Mouse (Mus musculus) stomach, embryonic 16.5 days (tissue): ENCODE data around the gene Itgb3bp. TPM values are rescaled to one million over a fixed set of nuclear protein-coding genes. Genes with fewer than 3 reads are reported as not detected.
A peak's percentile ranks its signal among the peaks of the same experiment; 100 is the strongest.

ENCODE experiments used
- ATAC-seq: fragments of 200-750 bp; cut with Nextera tagmentation; 2 replicates; pipeline ENCODE4 v1.8.0; 2017; ENCODE audit warnings: moderate number of reproducible peaks, moderate TSS enrichment; ENCODE audit not compliant: insufficient read depth, low FRiP score
- H3K27ac ChIP-seq: fragments of 300-500 bp; sonication (generic); 2 replicates; pipeline ENCODE4 v1.5.1; 2014; ENCODE audit warnings: low read length
- H3K27me3 ChIP-seq: fragments of 300-500 bp; sonication (generic); 2 replicates; pipeline ENCODE4 v1.6.1; 2014; ENCODE audit warnings: low read length, control low read depth, mixed read lengths; ENCODE audit not compliant: control insufficient read depth, insufficient read depth
- H3K36me3 ChIP-seq: fragments of 300-500 bp; sonication (generic); 2 replicates; pipeline ENCODE4 v1.6.1; 2014; ENCODE audit warnings: low read length; ENCODE audit not compliant: control insufficient read depth, insufficient read depth
- H3K4me1 ChIP-seq: fragments of 300-500 bp; sonication (generic); 2 replicates; pipeline ENCODE4 v1.6.1; 2014; ENCODE audit warnings: low read length, control low read depth, mixed read lengths; ENCODE audit not compliant: control insufficient read depth, insufficient read depth
- H3K4me2 ChIP-seq: fragments of 300-500 bp; sonication (generic); 2 replicates; pipeline ENCODE4 v1.6.1; 2014; ENCODE audit warnings: low read depth, low read length, mixed read lengths
- H3K4me3 ChIP-seq: fragments of 300-500 bp; sonication (generic); replicated peaks from 2 replicates; pipeline ENCODE4 v1.5.1; 2014; ENCODE audit warnings: mild to moderate bottlenecking, low read length
- H3K9ac ChIP-seq: fragments of 300-500 bp; sonication (generic); 2 replicates; pipeline ENCODE4 v1.6.1; 2014; ENCODE audit warnings: low read length
- H3K9me3 ChIP-seq: fragments of 300-500 bp; sonication (generic); replicated peaks from 2 replicates; pipeline ENCODE4 v1.6.1; 2016; ENCODE audit warnings: low read length, control low read depth; ENCODE audit not compliant: control insufficient read depth
- WGBS: fragments of 180-500 bp; shearing (Covaris S2); extraction: QIAGEN DNeasy Blood & Tissue Kit; methylation state at CpG from one replicate; pipeline ENCODE4 v1.1.7; 2014; 5-methylcytosine and 5-hydroxymethylcytosine counted together
- polyA plus RNA-seq: library from polyadenylated mRNA; unstranded; fragments of >200 nt; fragmentation: Nextera tagmentation; extraction: Ambion mirVana; gene quantifications from 2 replicates; pipeline ENCODE4 v1.2.1, GENCODE M21; 2015

Gene Itgb3bp
- polyA plus RNA-seq, 1 experiment from 2014 or later, result 33.6 TPM

DNA sequence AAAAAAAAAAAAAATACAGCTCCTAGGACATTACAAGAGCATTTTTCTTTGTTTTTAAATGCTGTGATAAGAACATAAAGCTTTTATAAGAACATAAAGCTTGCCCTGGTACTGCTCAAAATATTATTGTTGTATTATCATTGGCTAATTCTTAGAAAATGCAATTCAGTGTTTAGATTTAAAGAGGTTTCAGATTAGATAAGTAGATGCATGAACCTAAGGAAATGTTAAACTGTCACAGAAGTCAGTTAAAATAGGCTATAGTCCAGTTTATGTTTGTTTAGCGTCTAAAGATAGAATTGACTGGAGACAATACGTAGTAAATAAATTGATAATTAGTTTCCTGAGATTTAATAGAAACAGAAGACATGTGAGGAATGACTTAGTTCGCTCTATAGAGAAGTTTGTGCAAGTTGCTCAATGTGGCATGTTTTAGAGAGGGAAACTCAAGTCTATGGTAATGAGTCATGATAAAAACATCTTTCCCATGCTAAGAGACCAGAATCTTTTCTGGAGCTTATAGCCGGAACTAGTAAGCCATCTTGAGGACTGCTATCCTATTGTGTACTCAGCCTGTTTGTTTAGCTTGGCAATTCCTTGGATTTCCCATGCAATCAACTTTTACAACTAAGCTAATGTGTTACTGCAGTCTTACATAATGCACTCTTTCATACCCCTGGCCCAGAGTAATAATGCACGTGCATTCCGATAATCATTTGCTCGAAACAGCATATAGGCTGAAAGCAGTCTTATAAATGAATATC, 112.7 kb downstream of the Itgb3bp start:
- WGBS, result 81% methylated on average over 7 of the region's 7 CpGs
- no peak overlapping the region for H3K27ac ChIP-seq
- no peaks in the 10 kb centered on the region for H3K36me3 ChIP-seq
- no peak overlapping the region for H3K9ac ChIP-seq
- H3K27me3 ChIP-seq, result no peaks in the 10 kb centered on the region
- no peaks in the 10 kb centered on the region for H3K4me1 ChIP-seq
- no peak overlapping the region for H3K4me3 ChIP-seq
- no peak overlapping the region for H3K4me2 ChIP-seq
- no peaks in the 10 kb centered on the region for H3K9me3 ChIP-seq
- ATAC-seq, result no peak

DNA sequence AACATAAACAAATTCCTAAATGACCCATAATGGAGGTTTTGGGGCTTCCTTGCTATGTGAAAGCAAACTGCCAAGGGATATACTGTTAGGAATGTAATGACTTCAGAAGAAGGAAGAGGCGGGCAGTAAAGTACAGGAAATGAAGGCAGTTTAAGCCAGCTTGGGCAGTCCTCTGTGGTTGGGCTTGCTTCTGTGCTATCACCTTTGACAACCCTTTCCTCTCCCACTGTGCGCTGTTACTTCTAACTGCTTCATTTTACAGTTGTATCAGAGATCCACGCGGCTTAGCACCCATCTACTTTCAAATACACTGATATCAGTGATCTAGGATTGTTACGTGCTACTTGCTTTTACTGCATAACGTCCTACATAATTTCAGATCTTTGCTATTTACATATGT, 137.2 kb downstream of the Itgb3bp start:
- H3K9me3 ChIP-seq, result no peaks in the 10 kb centered on the region
- no peak overlapping the region for H3K27ac ChIP-seq
- H3K36me3 ChIP-seq, result no peaks in the 10 kb centered on the region
- no peak overlapping the region for H3K9ac ChIP-seq
- no peak for ATAC-seq
- H3K4me3 ChIP-seq, result no peak overlapping the region
- WGBS, result 88% methylated on average over 6 of the region's 6 CpGs
- H3K4me1 ChIP-seq, result no peaks in the 10 kb centered on the region
- no peaks in the 10 kb centered on the region for H3K27me3 ChIP-seq
- no peak overlapping the region for H3K4me2 ChIP-seq

DNA sequence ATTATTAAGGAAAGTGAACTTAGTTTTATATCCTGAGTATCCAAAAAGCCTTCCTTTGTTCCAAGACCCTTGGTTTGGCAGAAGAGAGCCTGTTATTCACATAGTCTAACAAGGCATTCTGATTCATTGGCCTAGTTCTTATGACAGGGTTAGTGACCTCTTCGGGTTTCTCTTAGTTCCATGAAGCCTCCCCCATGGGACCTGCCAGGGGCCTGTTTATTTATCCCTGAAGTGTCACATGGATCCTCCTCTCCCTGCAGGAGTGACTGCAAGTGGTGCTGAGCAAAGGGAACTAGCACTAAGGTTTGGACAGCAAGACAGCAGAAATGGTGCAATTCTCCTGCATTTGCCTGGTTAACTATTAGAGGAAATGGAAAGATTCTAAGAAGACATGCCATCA, 156.6 kb downstream of the Itgb3bp start:
- H3K4me3 ChIP-seq, result no peak overlapping the region
- H3K36me3 ChIP-seq, result no peaks in the 10 kb centered on the region
- no peak overlapping the region for H3K4me2 ChIP-seq
- no peak for ATAC-seq
- no peaks in the 10 kb centered on the region for H3K4me1 ChIP-seq
- 30% methylated on average over 1 of the region's 1 CpGs for WGBS
- H3K27ac ChIP-seq, result no peak overlapping the region
- no peaks in the 10 kb centered on the region for H3K9me3 ChIP-seq
- no peaks in the 10 kb centered on the region for H3K27me3 ChIP-seq
- H3K9ac ChIP-seq, result no peak overlapping the region

DNA sequence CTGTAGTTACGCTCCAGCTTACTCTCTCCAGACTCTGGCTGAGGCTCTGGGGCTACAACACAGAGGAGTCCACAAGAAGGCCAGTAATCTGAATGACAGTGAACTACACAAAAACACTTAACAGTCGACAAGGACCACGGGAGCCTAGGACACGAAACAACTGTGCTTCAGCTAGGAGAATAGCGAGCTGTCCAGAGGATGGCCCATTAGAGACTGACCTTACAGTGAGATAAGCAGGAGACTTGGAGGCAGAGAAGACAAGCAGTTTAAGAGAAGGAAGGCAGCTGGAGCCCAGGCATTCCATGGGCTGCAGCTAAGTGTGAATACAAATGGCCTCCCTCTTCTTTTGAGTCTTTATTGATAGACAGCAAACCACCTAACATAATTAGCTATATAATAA, 159.1 kb downstream of the Itgb3bp start:
- H3K36me3 ChIP-seq, result no peaks in the 10 kb centered on the region
- 83% methylated on average over 5 of the region's 5 CpGs for WGBS
- H3K27me3 ChIP-seq, result no peaks in the 10 kb centered on the region
- no peak for ATAC-seq
- H3K4me3 ChIP-seq, result no peak overlapping the region
- no peaks in the 10 kb centered on the region for H3K9me3 ChIP-seq
- no peak overlapping the region for H3K9ac ChIP-seq
- no peak overlapping the region for H3K27ac ChIP-seq
- no peaks in the 10 kb centered on the region for H3K4me1 ChIP-seq
- no peak overlapping the region for H3K4me2 ChIP-seq

DNA sequence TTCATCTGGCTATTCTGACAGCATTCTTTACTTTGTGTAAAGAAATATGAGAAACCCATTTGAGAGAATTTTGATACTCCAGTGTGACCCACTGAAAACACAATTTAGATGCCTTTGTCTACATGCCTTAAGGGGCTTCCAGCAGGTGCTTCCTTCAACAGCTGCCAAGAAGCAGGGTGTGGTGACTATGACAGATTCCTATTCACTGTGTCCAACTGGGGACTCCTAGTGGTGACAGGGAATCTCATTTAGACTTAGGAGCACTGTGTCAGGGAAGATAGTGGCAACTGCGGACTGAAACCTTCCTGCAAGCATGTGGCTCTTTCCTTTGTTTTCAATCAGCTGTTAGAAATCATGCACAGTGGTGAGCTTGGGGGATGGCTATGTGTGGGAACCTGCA, 162.9 kb downstream of the Itgb3bp start:
- ATAC-seq, result no peak
- 72% methylated on average over 1 of the region's 1 CpGs for WGBS

DNA sequence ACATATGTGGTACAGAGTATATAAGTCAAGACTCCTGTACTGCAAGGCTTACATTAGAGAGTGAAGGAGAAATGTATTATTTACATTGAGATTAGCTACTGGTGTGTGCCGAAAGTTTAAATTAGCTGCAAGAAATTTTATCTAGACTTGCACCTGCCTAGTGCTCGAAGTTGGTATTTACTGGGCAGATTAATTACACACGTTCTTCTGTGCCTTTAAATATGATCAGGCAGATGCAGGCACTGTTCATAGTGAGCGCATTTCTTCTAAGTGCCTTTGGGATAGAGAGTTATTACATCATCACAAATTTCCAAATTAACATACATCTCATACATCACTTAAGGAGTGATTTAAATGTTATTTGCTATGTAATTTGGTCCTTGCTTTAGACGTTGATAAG, 163.3 kb downstream of the Itgb3bp start:
- no peak overlapping the region for H3K4me3 ChIP-seq
- H3K9ac ChIP-seq, result no peak overlapping the region
- H3K9me3 ChIP-seq, result no peaks in the 10 kb centered on the region
- no peak overlapping the region for H3K4me2 ChIP-seq
- H3K27me3 ChIP-seq, result no peaks in the 10 kb centered on the region
- 55% methylated on average over 5 of the region's 5 CpGs for WGBS
- H3K27ac ChIP-seq, result no peak overlapping the region
- no peaks in the 10 kb centered on the region for H3K36me3 ChIP-seq
- ATAC-seq, result peak; percentile 37; the same call in 1 of the 2 replicates
- H3K4me1 ChIP-seq, result no peaks in the 10 kb centered on the region

More for the DNA sequence above, 162.9 kb downstream of the Itgb3bp start:
- H3K4me3 ChIP-seq, result no peak overlapping the region
- no peaks in the 10 kb centered on the region for H3K36me3 ChIP-seq
- no peak overlapping the region for H3K4me2 ChIP-seq
- H3K27ac ChIP-seq, result no peak overlapping the region
- H3K9me3 ChIP-seq, result no peaks in the 10 kb centered on the region
- H3K9ac ChIP-seq, result no peak overlapping the region
- no peaks in the 10 kb centered on the region for H3K4me1 ChIP-seq
- no peaks in the 10 kb centered on the region for H3K27me3 ChIP-seq

DNA sequence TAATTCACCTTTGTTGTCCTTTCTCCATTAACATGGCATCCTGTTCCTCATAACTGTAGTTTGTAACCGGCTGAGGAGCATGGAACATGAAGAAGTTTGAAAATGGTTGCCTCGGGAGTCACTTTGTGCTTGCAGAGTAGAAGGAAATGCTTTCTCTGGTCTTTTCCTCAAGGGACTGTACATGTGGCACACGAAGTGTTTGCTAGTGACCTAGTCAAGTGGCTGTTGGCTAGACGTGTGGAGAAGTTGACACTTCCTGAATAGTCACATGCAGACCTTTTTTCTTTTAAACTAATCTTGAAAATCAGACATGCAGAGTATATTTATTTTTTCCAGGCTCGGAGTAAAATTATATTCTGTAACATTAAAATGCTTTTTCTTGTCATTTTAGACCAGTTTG, 177.2 kb downstream of the Itgb3bp start:
- ATAC-seq, result no peak

DNA sequence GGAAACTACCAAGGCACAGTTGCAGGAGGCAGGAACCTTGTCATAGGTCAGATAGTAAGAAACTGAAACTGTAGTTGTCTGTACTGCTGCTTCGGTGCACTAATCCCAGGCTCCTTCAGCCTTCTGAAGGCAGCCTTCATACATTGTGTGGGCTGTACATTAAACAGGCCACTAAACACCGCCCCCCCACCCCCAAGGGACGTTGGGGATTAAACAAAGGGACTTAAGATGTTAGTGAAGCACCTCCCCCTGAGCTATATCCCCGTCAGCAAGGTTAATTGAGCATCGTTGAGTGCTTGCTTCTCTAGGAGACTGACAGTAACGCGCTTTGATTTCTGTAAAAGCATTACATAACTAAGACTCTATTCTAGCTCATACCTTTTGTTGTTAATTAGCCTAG, 189.8 kb downstream of the Itgb3bp start:
- 70% methylated on average over 7 of the region's 7 CpGs for WGBS
- Histone ChIP-seq H3K27ac (no peak overlapping the region), H3K9ac (no peak overlapping the region), H3K4me3 (no peak overlapping the region), H3K4me1 (no peaks in the 10 kb centered on the region), H3K36me3 (no peaks in the 10 kb centered on the region), H3K9me3 (no peaks in the 10 kb centered on the region), H3K27me3 (no peaks in the 10 kb centered on the region), H3K4me2 (no peak overlapping the region)
- ATAC-seq, result no peak

More for the DNA sequence above, 177.2 kb downstream of the Itgb3bp start:
- Histone ChIP-seq H3K27ac (no peak overlapping the region), H3K4me3 (no peak overlapping the region), H3K27me3 (no peaks in the 10 kb centered on the region), H3K4me1 (no peaks in the 10 kb centered on the region), H3K4me2 (no peak overlapping the region), H3K9me3 (no peaks in the 10 kb centered on the region), H3K36me3 (0 out of 2 replicates have a peak, but pooled peaks cover 4% of the 10 kb centered on the region), H3K9ac (no peak overlapping the region)
- 81% methylated on average over 5 of the region's 5 CpGs for WGBS

DNA sequence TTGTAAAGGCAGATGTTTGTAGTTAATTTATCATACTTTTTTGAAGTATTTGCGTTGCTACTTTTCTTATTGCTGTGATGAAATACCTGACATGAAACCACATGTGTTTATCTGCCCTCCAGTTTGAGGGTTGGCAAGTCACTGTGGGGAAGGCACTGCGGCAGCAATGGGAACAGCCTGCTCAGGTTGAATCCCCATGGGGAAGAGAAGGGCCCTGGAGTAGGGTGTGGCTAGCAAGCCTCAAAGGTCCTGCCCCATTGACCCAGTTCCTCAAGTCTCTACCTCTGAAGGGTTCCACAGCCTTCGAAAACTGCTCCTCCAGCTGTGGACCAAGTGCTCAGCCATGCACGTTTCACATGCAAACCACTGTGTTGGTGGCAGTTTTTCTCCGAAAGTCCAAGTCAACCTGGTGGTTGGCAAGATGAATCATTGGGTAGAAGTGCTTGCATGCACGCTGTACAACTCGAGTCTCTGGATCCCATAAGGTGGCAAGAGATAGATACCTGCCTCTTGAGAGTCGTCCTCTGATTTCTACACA, 203.6 kb downstream of the Itgb3bp start:
- H3K9me3 ChIP-seq, result 0 out of 2 replicates have a peak, but pooled peaks cover 4% of the 10 kb centered on the region
- no peak overlapping the region for H3K4me2 ChIP-seq
- H3K27ac ChIP-seq, result no peak overlapping the region
- H3K27me3 ChIP-seq, result no peaks in the 10 kb centered on the region
- no peak overlapping the region for H3K4me3 ChIP-seq
- peaks cover 24% of the 10 kb centered on the region for H3K36me3 ChIP-seq
- ATAC-seq, result no peak
- no peaks in the 10 kb centered on the region for H3K4me1 ChIP-seq
- no peak overlapping the region for H3K9ac ChIP-seq
- 92% methylated on average over 8 of the region's 8 CpGs for WGBS
